ENCODE assay signal across 30 mouse cellular contexts in genomic region chr11:4688632-4689380, GRCm38 (mm10). TPM values are rescaled to one million over a fixed set of nuclear protein-coding genes. Genes with fewer than 3 reads are reported as not detected.
DNase-seq lines count a peak whose midpoint lies in the region; ATAC-seq and TF ChIP-seq lines count a peak whose summit lies in the region.
"Had no signal": no experiment of that assay in that cellular context is flagged by ENCODE, and none has a peak within 500 bp of the region (broad histone marks: within the 10 kb centered on the region; RNA-seq: fewer than 3 reads in every experiment).

No protein-coding gene starts in this region.

- no peak for TF ChIP-seq CTCF in intestine, postnatal 0 days (IDR thresholded peaks at IDR 0.05; ENCODE audit: low read depth)
- no peak for TF ChIP-seq CTCF in G1E (IDR thresholded peaks at IDR 0.05; ENCODE audit: low read depth, low read length)

- peaks cover 9% of the 10 kb centered on the region; the same call in 1 of the 2 replicates for H3K36me3 ChIP-seq in intestine, postnatal 0 days (ENCODE audit: control insufficient read depth, insufficient read depth)
- no peaks in the 10 kb centered on the region for H3K36me3 ChIP-seq in intestine, embryonic 16.5 days (ENCODE audit: control insufficient read depth, insufficient read depth, low read length)
- H3K36me3 ChIP-seq in G1E (replicated peaks): peaks cover 16% of the 10 kb centered on the region
- no peaks in the 10 kb centered on the region for H3K36me3 ChIP-seq in stomach, embryonic 14.5 days (ENCODE audit: control insufficient read depth, insufficient read depth, low read length)

- H3K4me3 ChIP-seq in intestine, postnatal 0 days (ENCODE audit: low read depth, low read length): no peak overlapping the region
- H3K4me3 ChIP-seq in intestine, embryonic 16.5 days (ENCODE audit: low read length): no peak overlapping the region
- H3K4me3 ChIP-seq in G1E (ENCODE audit: low read depth, low read length): no peak overlapping the region
- H3K4me3 ChIP-seq in stomach, embryonic 14.5 days (ENCODE audit: low read depth, low read length): no peak overlapping the region
- H3K4me3 ChIP-seq: erythroblast, embryonic 14.5 days; kidney, embryonic 15.5 days; limb, embryonic 10.5 days; limb, embryonic 15.5 days; midbrain, embryonic 13.5 days had no signal

- no peaks in the 10 kb centered on the region for H3K9me3 ChIP-seq in intestine, postnatal 0 days (ENCODE audit: control insufficient read depth)
- H3K9me3 ChIP-seq in intestine, embryonic 16.5 days (ENCODE audit: control insufficient read depth, low read length): no peaks in the 10 kb centered on the region
- no peaks in the 10 kb centered on the region for H3K9me3 ChIP-seq in G1E (replicated peaks)
- no peaks in the 10 kb centered on the region for H3K9me3 ChIP-seq in stomach, embryonic 14.5 days (ENCODE audit: control insufficient read depth, low read depth, low read length)
- H3K9me3 ChIP-seq: kidney, embryonic 15.5 days; limb, embryonic 10.5 days; limb, embryonic 15.5 days; midbrain, embryonic 13.5 days had no signal

- H3K4me1 ChIP-seq in intestine, postnatal 0 days (replicated peaks; ENCODE audit: control insufficient read depth, insufficient read depth, low read length): no peaks in the 10 kb centered on the region
- H3K4me1 ChIP-seq in intestine, embryonic 16.5 days (ENCODE audit: control insufficient read depth, insufficient read depth, low read length): no peaks in the 10 kb centered on the region
- peaks cover 10% of the 10 kb centered on the region for H3K4me1 ChIP-seq in G1E (ENCODE audit: insufficient read depth, low read depth, low read length)
- H3K4me1 ChIP-seq in stomach, embryonic 14.5 days (ENCODE audit: control insufficient read depth, insufficient read depth, low read length): no peaks in the 10 kb centered on the region
- H3K4me1 ChIP-seq: kidney, embryonic 15.5 days; limb, embryonic 10.5 days; limb, embryonic 15.5 days; midbrain, embryonic 13.5 days had no signal

- no peak overlapping the region for H3K4me2 ChIP-seq in intestine, postnatal 0 days (replicated peaks; ENCODE audit: low read depth)
- H3K4me2 ChIP-seq in intestine, embryonic 16.5 days (ENCODE audit: low read depth, low read length): no peak overlapping the region
- H3K4me2 ChIP-seq in stomach, embryonic 14.5 days (replicated peaks; ENCODE audit: low read depth, low read length): no peak overlapping the region
- H3K4me2 ChIP-seq: hindbrain, embryonic 14.5 days; kidney, embryonic 15.5 days; limb, embryonic 15.5 days; lung, embryonic 14.5 days; midbrain, embryonic 13.5 days had no signal

- H3K9ac ChIP-seq in intestine, postnatal 0 days (ENCODE audit: low read depth, low read length): no peak overlapping the region
- no peak overlapping the region for H3K9ac ChIP-seq in intestine, embryonic 16.5 days (ENCODE audit: low read depth, low read length)
- no peak overlapping the region for H3K9ac ChIP-seq in stomach, embryonic 14.5 days (replicated peaks; ENCODE audit: low read depth, low read length)
- H3K9ac ChIP-seq: hindbrain, embryonic 14.5 days; kidney, embryonic 15.5 days; limb, embryonic 15.5 days; liver, embryonic 14.5 days; lung, embryonic 14.5 days; midbrain, embryonic 13.5 days had no signal

- ATAC-seq in intestine, postnatal 0 days: 0 out of 2 replicates have a peak, but pooled peaks have one; percentile 14
- no peak; the same call in 1 of the 2 replicates for ATAC-seq in intestine, embryonic 16.5 days
- peak; percentile 60; the same call in 1 of the 2 replicates for ATAC-seq in G1E (ENCODE audit: extremely low read depth, insufficient number of reproducible peaks, low FRiP score, poor library complexity, severe bottlenecking)
- peak; percentile 73 for ATAC-seq in stomach, embryonic 14.5 days (ENCODE audit: insufficient number of reproducible peaks, insufficient read depth, low FRiP score, low read depth)
- ATAC-seq: forebrain, embryonic 16.5 days; midbrain, embryonic 13.5 days; Patski had no signal

- DNase-seq in ES-CJ7 (ENCODE audit: low read depth, low spot score) (peak; percentile 34), G1E (ENCODE audit: low spot score) (no peak)
- DNase-seq in ovary, postnatal 10 days (ENCODE audit: low spot score): no peak
- no peak for DNase-seq in frontal cortex, postnatal 25 days (ENCODE audit: low spot score in 2 of 2)
- DNase-seq: adrenal gland, postnatal 10 days; cerebellum, adult 11-12 months; cerebellum, adult 9-11 months; embryo, embryonic 11 days; heart, postnatal 14 days; kidney, adult 18-20 months; kidney, postnatal 25 days; lung, embryonic 14.5 days; right cerebral cortex, postnatal 25 days; spleen, adult 18-20 months; thymus, postnatal 14 days had no signal

- 30% methylated on average over 11 of the region's 11 CpGs for WGBS in intestine, postnatal 0 days
- WGBS in intestine, embryonic 16.5 days: 36% methylated on average over 11 of the region's 11 CpGs
- WGBS in stomach, embryonic 14.5 days: 50% methylated on average over 11 of the region's 11 CpGs

- H3K27ac ChIP-seq in intestine, postnatal 0 days (ENCODE audit: low read depth, low read length): no peak overlapping the region
- no peak overlapping the region for H3K27ac ChIP-seq in intestine, embryonic 16.5 days (ENCODE audit: low read length)
- H3K27ac ChIP-seq in stomach, embryonic 14.5 days (ENCODE audit: low read length): peak overlapping the region; percentile 74; the same call in 1 of the 2 replicates
- H3K27ac ChIP-seq: hindbrain, embryonic 14.5 days; kidney, embryonic 15.5 days; limb, embryonic 10.5 days; limb, embryonic 15.5 days; liver, embryonic 14.5 days; midbrain, embryonic 13.5 days had no signal

- H3K27me3 ChIP-seq in intestine, postnatal 0 days (replicated peaks; ENCODE audit: control insufficient read depth, insufficient read depth, low read length): no peaks in the 10 kb centered on the region
- H3K27me3 ChIP-seq in intestine, embryonic 16.5 days (replicated peaks; ENCODE audit: control insufficient read depth, insufficient read depth, low read length): no peaks in the 10 kb centered on the region
- peaks cover 19% of the 10 kb centered on the region for H3K27me3 ChIP-seq in G1E (ENCODE audit: insufficient read depth, low read length)
- no peaks in the 10 kb centered on the region for H3K27me3 ChIP-seq in stomach, embryonic 14.5 days (ENCODE audit: control insufficient read depth, insufficient read depth, low read length)
- H3K27me3 ChIP-seq: kidney, embryonic 15.5 days; limb, embryonic 15.5 days; midbrain, embryonic 13.5 days; Patski had no signal

RNA-seq across cellular contexts. Expression of gene Uqcr10, which starts 15.3 kb away (rescaled TPM):
- polyA plus RNA-seq in intestine, postnatal 0 days (2015; fragmentation: Nextera tagmentation; extraction: Ambion mirVana): 1,715 and 1,847 TPM in 2 replicates
- 1,259 and 1,267 TPM in 2 replicates for polyA plus RNA-seq in intestine, embryonic 16.5 days (2015; fragmentation: Nextera tagmentation; extraction: Ambion mirVana)
- total RNA-seq in G1E (2014; fragmentation: Nextera tagmentation) (95.7 and 142 TPM in 2 replicates), G1E (2017) (191 and 272 TPM in 2 replicates)
- polyA plus RNA-seq in G1E (2012): 23.8 and 27.4 TPM in 2 replicates
- polyA plus RNA-seq in stomach, embryonic 14.5 days (2014; fragmentation: Nextera tagmentation; extraction: Ambion mirVana): 851 and 942 TPM in 2 replicates

RNA-seq across cellular contexts. Expression of gene Zmat5, which starts 15.7 kb away (rescaled TPM):
- 62.6 and 67.9 TPM in 2 replicates for polyA plus RNA-seq in intestine, postnatal 0 days (2015; fragmentation: Nextera tagmentation; extraction: Ambion mirVana)
- 64.8 and 66.0 TPM in 2 replicates for polyA plus RNA-seq in intestine, embryonic 16.5 days (2015; fragmentation: Nextera tagmentation; extraction: Ambion mirVana)
- total RNA-seq in G1E (2014; fragmentation: Nextera tagmentation): 43.4 and 53.5 TPM in 2 replicates
- total RNA-seq in G1E (2017): 11.9 and 16.8 TPM in 2 replicates
- polyA plus RNA-seq in G1E (2012): 94.1 and 106 TPM in 2 replicates
- polyA plus RNA-seq in stomach, embryonic 14.5 days (2014; fragmentation: Nextera tagmentation; extraction: Ambion mirVana): 67.3 and 68.4 TPM in 2 replicates

RNA-seq across cellular contexts. Expression of gene Ascc2, which starts 51.3 kb away (rescaled TPM):
- 17.1 and 18.1 TPM in 2 replicates for polyA plus RNA-seq in intestine, postnatal 0 days (2015; fragmentation: Nextera tagmentation; extraction: Ambion mirVana)
- 32.0 and 32.8 TPM in 2 replicates for polyA plus RNA-seq in intestine, embryonic 16.5 days (2015; fragmentation: Nextera tagmentation; extraction: Ambion mirVana)
- 27.8 and 28.4 TPM in 2 replicates for total RNA-seq in G1E (2014; fragmentation: Nextera tagmentation)
- total RNA-seq in G1E (2017): 22.0 and 22.8 TPM in 2 replicates
- 52.0 and 53.0 TPM in 2 replicates for polyA plus RNA-seq in G1E (2012)
- 33.8 and 35.5 TPM in 2 replicates for polyA plus RNA-seq in stomach, embryonic 14.5 days (2014; fragmentation: Nextera tagmentation; extraction: Ambion mirVana)

RNA-seq across cellular contexts. Expression of gene Cabp7, which starts 57.8 kb away (rescaled TPM):
- polyA plus RNA-seq in intestine, postnatal 0 days (2015; fragmentation: Nextera tagmentation; extraction: Ambion mirVana): 0.10 and 0.13 TPM in 2 replicates
- 0.07 and 0.15 TPM in 2 replicates for polyA plus RNA-seq in intestine, embryonic 16.5 days (2015; fragmentation: Nextera tagmentation; extraction: Ambion mirVana)
- total RNA-seq in G1E (2014; fragmentation: Nextera tagmentation): not detected in 2 replicates
- total RNA-seq in G1E (2017): not detected in 2 replicates
- not detected in 2 replicates for polyA plus RNA-seq in G1E (2012)
- polyA plus RNA-seq in stomach, embryonic 14.5 days (2014; fragmentation: Nextera tagmentation; extraction: Ambion mirVana): 0.16 and 0.34 TPM in 2 replicates
- total RNA-seq: heart, adult 8-10 months; heart, postnatal 14 days; megakaryocyte, adult 5-6 weeks; monocyte, adult 5-6 weeks had no signal
- polyA plus RNA-seq: erythroblast, embryonic 14.5 days had no signal

Comparison
In these comparisons a context has a peak if more than half of its experiments do, and no peak if none do; other contexts are left out.
1. RNA of gene Uqcr10, which starts 15.3 kb away (polyA plus RNA-seq): 1,715 to 1,847 TPM in intestine, postnatal 0 days, 1,259 to 1,267 TPM in intestine, embryonic 16.5 days and 851 to 942 TPM in stomach, embryonic 14.5 days; 23.8 to 27.4 TPM in G1E; every median in the first group is over 10 times any median in the second.